Mouse (Mus musculus) megakaryocyte-erythroid progenitor cell, adult 5 weeks (primary cell): ENCODE data around the gene Dgat2. TPM values are rescaled to one million over a fixed set of nuclear protein-coding genes. Genes with fewer than 3 reads are reported as not detected.

Experiments
- polyA plus RNA-seq: library from polyadenylated mRNA; stranded (reverse); fragments of >175 nt; gene quantifications from 2 replicates; pipeline ENCODE4 v1.2.3, GENCODE M21; 2012

Gene Dgat2
- 7.6 and 15.1 TPM in 2 replicates for polyA plus RNA-seq

DNA sequence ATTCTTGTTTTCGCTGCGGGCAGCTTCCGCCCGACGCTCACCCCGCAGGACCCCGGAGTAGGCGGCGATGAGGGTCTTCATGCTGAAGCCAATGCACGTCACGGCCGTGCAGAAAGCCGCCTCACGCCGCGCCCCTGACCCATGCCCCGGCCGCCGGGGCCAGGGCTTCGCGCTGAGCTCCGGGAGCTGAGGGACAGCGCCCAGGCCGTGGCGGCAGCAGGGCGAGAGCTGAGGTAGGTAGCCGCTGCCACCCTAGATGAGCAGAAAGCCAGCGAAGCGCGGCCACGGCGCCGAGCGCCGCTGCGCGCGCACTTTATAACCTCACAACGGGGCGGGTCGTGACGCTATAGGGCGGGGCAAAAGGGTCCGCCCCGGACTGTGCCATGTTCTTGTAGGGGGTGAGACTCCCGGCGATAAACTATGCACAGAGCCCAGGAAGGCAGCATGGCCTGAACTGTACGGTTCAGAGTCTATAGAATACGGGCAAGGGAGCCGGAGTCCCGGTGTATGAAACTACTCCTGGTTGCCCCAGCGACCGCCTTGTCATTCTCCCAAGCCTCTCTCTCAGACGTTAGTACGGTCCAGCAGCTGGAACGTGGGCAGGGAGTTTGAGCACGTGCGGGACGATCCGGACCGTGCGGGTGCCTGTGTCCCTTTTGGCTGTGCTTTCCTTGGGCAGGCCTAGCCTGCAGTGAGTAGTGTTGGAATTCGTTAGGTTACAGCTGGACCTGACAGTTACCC lies at the start of gene Dgat2:
Dgat2 (minus strand) TSS at position 288 of the 741 bp plus-strand sequence.

GRCm38 (mm10) chr7:99140984-99141918 lies 41.3 kb downstream of the Dgat2 start, which contains the start of gene Uvrag:
Gene Uvrag, minus strand, starts transcription at chr7:99141141.

Other genes with a start within 250 kb of the Dgat2 start
- gene Uvrag, start 41.6 kb downstream of the Dgat2 start, polyA plus RNA-seq, result 39.3 and 41.7 TPM in 2 replicates
- 2.3 and 3.2 TPM in 2 replicates for gene Mogat2, start 55.9 kb upstream of the Dgat2 start, polyA plus RNA-seq
- gene Map6, start 84.7 kb upstream of the Dgat2 start, polyA plus RNA-seq, result 0.07 and 0.21 TPM in 2 replicates
- gene Serpinh1, start 170.5 kb upstream of the Dgat2 start, polyA plus RNA-seq, result 0.57 and 0.70 TPM in 2 replicates
- 1.8 and 2.2 TPM in 2 replicates for gene Gdpd5, start 198.7 kb upstream of the Dgat2 start, polyA plus RNA-seq